Mouse (Mus musculus) heart, embryonic 13.5 days (tissue): ENCODE data around the gene Nsun3. TPM values are rescaled to one million over a fixed set of nuclear protein-coding genes. Genes with fewer than 3 reads are reported as not detected.

Experiments used
- ATAC-seq: fragments of 200-750 bp; cut with Nextera tagmentation; 2 replicates; pipeline ENCODE4 v1.8.0; 2017; ENCODE audit warnings: moderate TSS enrichment; ENCODE audit not compliant: insufficient number of reproducible peaks, low FRiP score, low TSS enrichment; ENCODE audit errors: extremely low read depth
- H3K27ac ChIP-seq: fragments of 300-500 bp; sonication (generic); replicated peaks from 2 replicates; pipeline ENCODE4 v1.5.1; 2015; ENCODE audit warnings: moderate library complexity, mild to moderate bottlenecking, inconsistent platforms
- H3K27me3 ChIP-seq: fragments of 300-500 bp; sonication (generic); replicated peaks from 2 replicates; pipeline ENCODE4 v1.6.1; 2015; ENCODE audit warnings: mild to moderate bottlenecking, inconsistent platforms
- H3K36me3 ChIP-seq: fragments of 300-500 bp; sonication (generic); 2 replicates; pipeline ENCODE4 v1.6.1; 2015; ENCODE audit warnings: mild to moderate bottlenecking, inconsistent platforms
- H3K4me1 ChIP-seq: fragments of 300-500 bp; sonication (generic); 2 replicates; pipeline ENCODE4 v1.6.1; 2015; ENCODE audit warnings: inconsistent platforms
- H3K4me2 ChIP-seq: fragments of 300-500 bp; sonication (generic); 2 replicates; pipeline ENCODE4 v1.6.1; 2015; ENCODE audit warnings: inconsistent platforms, mild to moderate bottlenecking, moderate library complexity
- H3K4me3 ChIP-seq: fragments of 300-500 bp; sonication (generic); 2 replicates; pipeline ENCODE4 v1.5.1; 2015; ENCODE audit warnings: moderate library complexity, mild to moderate bottlenecking, inconsistent platforms
- H3K9ac ChIP-seq: fragments of 300-500 bp; sonication (generic); 2 replicates; pipeline ENCODE4 v1.6.1; 2015; ENCODE audit warnings: inconsistent platforms, mild to moderate bottlenecking, moderate library complexity
- H3K9me3 ChIP-seq: fragments of 300-500 bp; sonication (generic); 2 replicates; pipeline ENCODE4 v1.6.1; 2016; ENCODE audit warnings: inconsistent platforms
- WGBS: fragments of 180-500 bp; shearing (Covaris S2); methylation state at CpG from one replicate; pipeline ENCODE4 v1.1.7; 2015; ENCODE audit warnings: mixed read lengths; 5-methylcytosine and 5-hydroxymethylcytosine counted together
- polyA plus RNA-seq: library from polyadenylated mRNA; unstranded; fragments of >200 nt; fragmentation: Nextera tagmentation; extraction: Ambion mirVana; gene quantifications from 2 replicates; pipeline ENCODE4 v1.2.1, GENCODE M21; 2015

The Nsun3 gene
- polyA plus RNA-seq: 5.5 and 6.3 TPM in 2 replicates

DNA sequence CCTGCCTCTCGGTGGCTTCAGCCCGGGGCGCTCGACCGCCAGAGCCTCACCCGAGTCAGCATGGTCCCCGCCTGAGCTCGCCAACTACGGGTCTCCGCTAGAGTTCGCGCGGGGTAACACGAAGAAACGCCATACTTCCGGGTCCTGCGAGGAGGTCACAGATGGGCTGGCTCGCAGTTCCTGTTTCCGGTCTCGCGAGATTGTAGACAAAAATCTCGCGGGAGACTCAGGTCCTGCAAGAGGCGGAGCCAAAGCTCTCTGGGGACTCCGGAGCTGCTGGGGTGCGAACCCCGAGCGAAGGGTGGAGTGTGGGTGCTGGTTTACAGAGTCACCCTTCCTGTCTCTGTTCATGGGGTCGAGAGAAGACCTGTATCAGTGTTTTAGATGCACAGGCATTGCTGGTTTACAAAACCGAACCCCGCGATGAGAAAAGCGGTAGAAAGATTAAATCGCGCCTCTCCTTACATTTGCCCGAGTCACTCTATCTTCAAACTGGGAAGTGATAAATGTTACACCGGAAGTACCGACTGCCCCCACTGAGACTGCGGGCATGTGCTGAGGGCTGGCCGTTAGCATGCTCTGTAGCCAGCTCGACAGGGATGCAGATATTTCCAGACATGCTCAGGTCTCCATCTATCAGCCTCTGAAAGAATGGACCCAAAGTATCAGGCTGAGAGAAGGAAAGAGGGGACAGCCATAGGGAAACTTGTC is at the start of gene Nsun3:
Gene Nsun3, minus strand, starts transcription at position 198 of the 711 bp plus-strand sequence.
- WGBS: 1% methylated on average over 41 of the region's 41 CpGs
- Histone ChIP-seq H3K36me3 (no peaks in the 10 kb centered on the region), H3K4me3 (peak within 1 kb of the TSS; percentile 79), H3K4me2 (peak within 1 kb of the TSS; percentile 83), H3K27ac (peak within 1 kb of the TSS; percentile 95), H3K27me3 (no peaks in the 10 kb centered on the region), H3K4me1 (peaks cover 17% of the 10 kb centered on the region), H3K9ac (peak within 1 kb of the TSS; percentile 92), H3K9me3 (no peaks in the 10 kb centered on the region)
- ATAC-seq: peak; percentile 87

DNA sequence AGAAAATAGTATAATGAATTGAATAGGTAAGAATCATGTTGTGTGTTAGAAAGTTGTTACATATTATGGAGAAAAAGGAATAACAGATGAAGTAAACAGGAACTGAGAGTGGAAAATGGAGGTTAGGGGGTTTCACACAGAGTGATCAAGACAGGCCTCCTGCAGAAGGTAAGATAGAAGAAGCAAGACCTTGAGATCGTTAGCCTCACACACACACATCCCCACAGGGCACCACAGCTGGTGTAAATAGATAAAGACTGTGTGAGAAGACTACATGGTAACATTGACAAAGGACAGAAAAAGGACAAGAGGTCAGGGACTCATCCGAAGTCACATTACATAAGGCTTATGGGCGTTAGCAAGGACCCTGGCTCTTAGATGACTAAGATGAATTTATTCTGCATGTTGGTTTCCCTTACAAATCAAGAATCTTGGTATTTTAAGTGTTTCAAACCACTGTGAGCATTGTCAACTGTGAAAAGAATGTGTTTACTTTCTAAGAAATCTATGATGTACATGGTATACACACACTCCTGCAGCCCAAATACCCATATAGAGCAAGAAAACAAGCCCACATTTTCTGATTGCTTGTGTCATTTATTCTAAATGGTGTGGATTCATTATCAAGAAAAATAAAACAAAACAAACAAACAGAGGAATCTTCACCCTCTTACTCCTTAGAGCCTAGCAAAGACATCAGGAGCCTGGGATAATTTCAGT is 47.6 kb upstream of the Nsun3 start:
- 33% methylated on average over 3 of the region's 3 CpGs for WGBS
- H3K27ac ChIP-seq: no peak overlapping the region
- no peak for ATAC-seq

DNA sequence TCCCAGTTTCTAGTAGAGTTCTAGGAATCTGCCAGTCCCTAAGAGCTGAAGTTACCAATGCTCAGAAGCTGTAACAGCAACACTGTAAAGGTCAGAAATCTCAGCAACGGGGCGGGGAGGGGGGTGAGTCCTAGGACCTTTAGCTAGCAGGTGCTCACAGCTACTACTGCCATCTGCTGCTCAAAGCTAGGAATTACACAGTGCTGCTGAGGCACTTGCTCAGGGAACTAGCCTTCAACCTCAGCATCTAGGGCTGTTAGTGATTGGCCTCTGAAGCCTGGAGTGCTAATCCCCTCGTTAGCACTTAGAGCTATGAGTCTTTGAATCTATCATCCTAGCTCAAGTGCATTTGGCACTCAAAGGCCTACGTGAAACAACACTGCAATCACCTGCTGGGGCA is 45.9 kb upstream of the Nsun3 start:
- no peaks in the 10 kb centered on the region for H3K27me3 ChIP-seq
- no peak for ATAC-seq

More for the DNA sequence above, 47.6 kb upstream of the Nsun3 start:
- Histone ChIP-seq H3K9ac (no peak overlapping the region), H3K4me1 (peaks cover 9% of the 10 kb centered on the region; the same call in 1 of the 2 replicates), H3K27me3 (no peaks in the 10 kb centered on the region), H3K9me3 (no peaks in the 10 kb centered on the region), H3K4me3 (no peak overlapping the region), H3K4me2 (no peak overlapping the region), H3K36me3 (no peaks in the 10 kb centered on the region)

DNA sequence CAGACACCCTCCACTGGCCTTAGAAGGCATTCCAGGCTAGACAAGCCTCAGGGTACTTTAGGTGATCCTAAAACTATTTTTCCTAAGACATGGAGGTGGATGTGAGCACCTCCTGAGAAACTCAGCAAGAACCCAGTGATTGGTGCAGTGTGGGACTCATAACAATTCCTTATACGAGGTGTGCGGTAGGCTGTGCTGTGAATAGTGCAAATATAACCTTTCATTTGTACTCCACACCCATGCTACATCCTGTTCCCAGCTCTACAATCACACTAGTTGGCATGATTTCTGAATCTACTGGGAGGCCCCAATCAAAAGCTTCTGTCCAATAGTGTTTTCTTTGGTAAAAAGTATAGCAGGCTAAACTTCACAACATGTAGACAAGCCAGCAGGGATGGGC is 45.4 kb upstream of the Nsun3 start:
- WGBS: 70% methylated on average over 2 of the region's 2 CpGs
- Histone ChIP-seq H3K4me3 (no peak overlapping the region), H3K27me3 (no peaks in the 10 kb centered on the region), H3K27ac (no peak overlapping the region), H3K9ac (no peak overlapping the region), H3K4me1 (peaks cover 9% of the 10 kb centered on the region; the same call in 1 of the 2 replicates), H3K4me2 (no peak overlapping the region), H3K36me3 (no peaks in the 10 kb centered on the region), H3K9me3 (no peaks in the 10 kb centered on the region)
- no peak for ATAC-seq

More for the DNA sequence above, 45.9 kb upstream of the Nsun3 start:
- no peak overlapping the region for H3K9ac ChIP-seq
- H3K4me1 ChIP-seq: peaks cover 9% of the 10 kb centered on the region; the same call in 1 of the 2 replicates
- H3K27ac ChIP-seq: no peak overlapping the region
- H3K4me3 ChIP-seq: no peak overlapping the region
- no peaks in the 10 kb centered on the region for H3K9me3 ChIP-seq
- WGBS: 16% methylated on average over 4 of the region's 4 CpGs
- H3K36me3 ChIP-seq: no peaks in the 10 kb centered on the region
- H3K4me2 ChIP-seq: no peak overlapping the region

DNA sequence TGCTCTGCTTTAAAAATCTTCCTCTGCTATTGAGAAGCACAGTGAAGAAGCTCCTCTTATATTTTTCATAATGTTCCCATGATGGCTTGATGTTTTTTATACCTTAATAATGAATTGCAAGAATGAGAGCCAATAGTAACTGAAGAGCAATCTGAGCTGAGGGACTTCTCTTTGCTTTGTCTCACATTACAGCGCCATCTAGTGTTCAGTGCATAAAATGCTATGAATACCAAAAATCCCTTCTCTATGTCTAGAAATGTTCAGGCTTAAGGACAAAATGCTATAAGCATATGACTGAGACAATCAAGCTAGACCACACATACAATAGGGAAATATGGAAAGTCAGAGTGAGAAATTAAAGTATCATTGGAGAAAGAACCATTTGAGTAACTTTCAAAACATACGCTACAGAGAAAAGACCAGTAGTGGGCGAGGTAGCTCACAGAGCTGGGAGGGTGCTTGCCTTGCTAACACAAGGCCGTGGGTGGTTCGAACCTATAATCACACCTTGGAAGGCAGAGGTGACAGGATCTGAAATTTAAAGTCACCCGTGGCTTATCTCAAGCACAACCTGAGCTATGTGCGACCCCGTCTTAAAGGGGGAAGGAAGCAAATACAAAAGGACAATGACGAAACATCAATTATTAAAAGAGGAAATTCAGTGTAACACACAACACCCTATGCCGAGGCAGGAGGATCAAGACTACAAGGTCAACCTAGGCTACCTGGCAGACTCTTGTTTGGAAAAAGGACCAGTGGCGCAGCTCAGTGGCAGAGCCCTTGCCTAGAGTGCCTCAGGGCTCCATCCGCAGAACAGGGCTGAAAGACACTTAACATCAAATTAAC is 39.8 kb upstream of the Nsun3 start:
- no peaks in the 10 kb centered on the region for H3K27me3 ChIP-seq
- no peak overlapping the region for H3K9ac ChIP-seq
- ATAC-seq: no peak
- no peak overlapping the region for H3K27ac ChIP-seq
- no peaks in the 10 kb centered on the region for H3K4me1 ChIP-seq
- H3K36me3 ChIP-seq: peaks cover 4% of the 10 kb centered on the region; the same call in 1 of the 2 replicates
- WGBS: 70% methylated on average over 12 of the region's 12 CpGs
- no peak overlapping the region for H3K4me3 ChIP-seq
- no peak overlapping the region for H3K4me2 ChIP-seq
- H3K9me3 ChIP-seq: no peaks in the 10 kb centered on the region

DNA sequence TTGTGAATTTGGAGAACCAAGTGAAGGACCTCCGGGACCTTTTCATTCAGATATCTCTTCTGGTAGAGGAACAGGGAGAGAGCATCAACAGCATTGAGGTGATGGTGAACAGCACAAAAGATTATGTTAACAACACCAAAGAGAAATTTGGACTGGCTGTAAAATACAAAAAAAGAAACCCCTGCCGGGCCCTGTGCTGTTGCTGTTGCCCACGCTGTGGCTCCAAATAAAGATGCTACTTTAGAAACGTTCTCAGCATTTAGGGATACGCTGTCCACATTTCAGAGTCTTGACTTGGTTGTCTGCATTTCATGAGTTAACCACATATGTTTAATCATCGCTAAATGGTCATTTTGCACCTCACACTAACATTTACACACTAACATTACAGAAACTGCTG is 35.9 kb upstream of the Nsun3 start:
- Histone ChIP-seq H3K4me3 (no peak overlapping the region), H3K9me3 (no peaks in the 10 kb centered on the region), H3K27me3 (no peaks in the 10 kb centered on the region), H3K36me3 (peaks cover 4% of the 10 kb centered on the region; the same call in 1 of the 2 replicates), H3K27ac (no peak overlapping the region), H3K4me1 (no peaks in the 10 kb centered on the region), H3K4me2 (no peak overlapping the region), H3K9ac (no peak overlapping the region)
- WGBS: 87% methylated on average over 6 of the region's 6 CpGs
- no peak for ATAC-seq

DNA sequence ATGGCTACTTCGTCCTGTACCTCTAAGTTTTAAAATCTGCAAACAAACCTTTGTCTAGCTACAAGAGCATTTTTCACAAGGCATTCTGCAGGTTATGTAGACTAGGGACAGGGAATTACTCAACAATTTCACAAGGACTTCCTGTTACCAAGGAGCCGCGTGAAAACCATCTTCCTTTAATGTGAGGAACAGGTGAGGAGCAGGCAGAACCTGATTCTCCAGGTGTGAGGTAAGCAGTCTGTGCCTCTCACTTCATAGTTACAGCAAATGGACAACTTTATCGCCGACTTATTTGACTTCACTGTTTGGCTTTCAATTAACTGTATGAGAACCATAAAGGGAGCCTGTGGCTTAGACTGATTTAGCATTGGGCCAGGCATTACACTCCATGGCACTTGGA is 27.9 kb upstream of the Nsun3 start, which contains the start of gene Stx19:
Gene Stx19, plus strand, starts transcription at position 186 of the 400 bp plus-strand sequence.
- ATAC-seq: no peak
- Histone ChIP-seq H3K9me3 (no peaks in the 10 kb centered on the region), H3K36me3 (no peaks in the 10 kb centered on the region), H3K4me1 (no peaks in the 10 kb centered on the region), H3K9ac (no peak within 1 kb of the TSS), H3K4me3 (no peak within 1 kb of the TSS), H3K4me2 (no peak within 1 kb of the TSS), H3K27me3 (no peaks in the 10 kb centered on the region), H3K27ac (no peak within 1 kb of the TSS)
- 70% methylated on average over 5 of the region's 5 CpGs for WGBS

DNA sequence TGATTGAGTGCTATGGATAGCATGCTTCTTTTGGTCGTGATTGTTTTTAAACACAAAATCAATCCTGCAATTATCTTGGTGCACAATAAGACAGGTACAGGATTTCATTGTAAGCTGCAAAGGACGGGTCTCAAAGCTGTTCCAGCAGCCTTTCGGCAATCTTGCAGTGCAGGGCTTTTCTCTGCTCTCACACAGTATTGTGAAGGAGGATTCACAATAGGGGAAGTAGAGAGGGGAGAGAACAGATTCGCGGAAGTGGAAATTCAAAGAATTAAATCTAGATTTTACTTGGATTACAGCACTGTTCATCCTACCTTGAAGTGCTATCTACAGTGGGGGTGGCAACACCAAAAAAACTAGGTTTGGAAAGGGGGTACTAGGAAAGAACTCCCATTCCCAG is 27.2 kb upstream of the Nsun3 start:
- H3K9ac ChIP-seq: no peak overlapping the region
- H3K4me2 ChIP-seq: no peak overlapping the region
- no peak overlapping the region for H3K27ac ChIP-seq
- no peak for ATAC-seq
- H3K9me3 ChIP-seq: no peaks in the 10 kb centered on the region
- no peak overlapping the region for H3K4me3 ChIP-seq
- H3K27me3 ChIP-seq: no peaks in the 10 kb centered on the region
- WGBS: 82% methylated on average over 5 of the region's 5 CpGs
- no peaks in the 10 kb centered on the region for H3K4me1 ChIP-seq
- H3K36me3 ChIP-seq: no peaks in the 10 kb centered on the region

DNA sequence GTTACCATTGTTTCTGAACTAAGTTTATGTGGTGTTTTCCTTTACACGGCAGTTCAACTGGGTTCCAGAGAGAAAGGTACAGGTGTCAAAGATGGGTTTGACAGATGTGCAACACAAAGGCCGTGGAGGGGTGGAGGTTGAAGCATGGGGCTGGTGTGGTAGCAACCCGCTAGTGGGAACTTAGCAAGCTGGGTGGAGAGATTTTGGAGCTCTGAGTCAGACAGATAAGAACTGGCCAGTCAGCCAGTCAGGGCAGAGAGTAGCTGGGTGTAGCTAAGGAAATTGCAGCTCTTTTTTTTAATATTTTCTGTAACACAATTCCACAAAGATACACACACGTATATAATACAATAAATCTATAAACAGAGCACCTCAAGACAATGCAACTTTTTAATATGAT is 24.2 kb upstream of the Nsun3 start:
- ATAC-seq: no peak
- H3K4me2 ChIP-seq: no peak overlapping the region
- H3K9ac ChIP-seq: no peak overlapping the region
- H3K9me3 ChIP-seq: no peaks in the 10 kb centered on the region
- H3K4me1 ChIP-seq: no peaks in the 10 kb centered on the region
- H3K27me3 ChIP-seq: no peaks in the 10 kb centered on the region
- H3K4me3 ChIP-seq: no peak overlapping the region
- H3K36me3 ChIP-seq: no peaks in the 10 kb centered on the region
- no peak overlapping the region for H3K27ac ChIP-seq
- WGBS: 65% methylated on average over 4 of the region's 4 CpGs

DNA sequence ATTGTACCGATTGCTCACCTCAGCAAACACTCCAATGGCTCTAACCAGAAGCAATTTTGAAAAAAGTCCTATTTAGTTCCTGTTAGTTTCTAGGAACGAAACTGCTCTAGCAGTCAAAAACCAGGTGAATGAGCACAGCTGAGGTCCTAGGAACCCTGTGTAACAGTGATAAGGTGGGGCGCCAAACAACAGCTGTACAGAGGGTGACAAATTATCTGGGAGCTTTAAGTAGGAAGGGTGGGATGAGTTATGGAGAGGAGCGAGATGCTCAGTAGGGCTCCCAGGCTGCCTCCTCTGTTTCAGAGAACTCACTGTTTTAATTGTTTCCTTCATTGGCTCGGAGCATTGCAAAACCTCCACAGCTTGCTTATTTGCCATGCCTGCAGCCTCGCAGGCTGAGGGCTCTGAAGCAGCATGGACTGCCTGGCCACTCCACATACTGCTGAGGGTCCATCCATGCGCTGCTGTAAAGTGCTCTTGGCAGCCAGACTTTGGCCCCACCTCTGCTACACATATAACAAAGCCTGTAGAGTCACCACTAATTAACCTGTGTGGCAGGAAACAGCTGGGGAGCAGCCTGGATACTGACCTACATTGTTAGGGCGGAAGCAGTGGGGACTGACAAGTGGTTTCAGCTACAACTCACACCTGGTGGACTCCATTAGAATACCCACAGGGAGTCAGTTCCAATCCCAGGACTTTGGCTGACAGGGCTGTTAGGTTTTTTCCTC is 20.8 kb upstream of the Nsun3 start:
- no peak for ATAC-seq
- H3K4me3 ChIP-seq: no peak overlapping the region
- no peak overlapping the region for H3K9ac ChIP-seq
- H3K4me1 ChIP-seq: no peaks in the 10 kb centered on the region
- H3K4me2 ChIP-seq: no peak overlapping the region
- H3K27me3 ChIP-seq: no peaks in the 10 kb centered on the region
- WGBS: 63% methylated on average over 8 of the region's 8 CpGs
- peaks cover 20% of the 10 kb centered on the region for H3K36me3 ChIP-seq
- H3K27ac ChIP-seq: no peak overlapping the region
- no peaks in the 10 kb centered on the region for H3K9me3 ChIP-seq
